Mouse (Mus musculus) thymus, postnatal 25 days (tissue): ENCODE results near the gene Isg20l2.
A peak's percentile ranks its signal among the peaks of the same experiment; 100 is the strongest.

Experiments used
- DNase-seq: peaks from one replicate; pipeline ENCODE4 v3.0.0; 2022

Isg20l2 gene

GRCm38 (mm10) chr3:87913891-87914290 is 16.2 kb upstream of the Isg20l2 start:
- no peak for DNase-seq

DNA sequence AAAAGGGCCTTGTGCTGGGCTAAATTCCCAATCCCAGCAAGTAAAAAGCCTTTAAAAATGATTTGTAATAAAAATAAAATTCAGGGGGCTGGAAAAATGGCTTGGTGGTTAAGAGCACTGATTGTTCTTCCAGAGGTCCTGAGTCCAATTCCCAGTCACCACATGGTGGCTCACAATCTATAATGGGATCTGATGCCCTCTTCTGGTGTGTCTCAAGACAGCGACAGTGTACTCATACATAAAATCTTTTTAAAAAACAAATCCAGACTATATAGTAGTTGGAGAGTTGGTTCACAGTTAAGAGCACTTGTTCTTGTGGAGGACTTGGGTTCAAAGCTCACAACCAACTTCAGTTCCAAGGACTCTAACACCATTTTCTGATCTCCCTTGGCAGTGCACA is 13.1 kb upstream of the Isg20l2 start:
- no peak for DNase-seq

- DNase-seq = no peak
Observed at GRCm38 (mm10) chr3:87918551-87918950, 11.6 kb upstream of the Isg20l2 start.

DNA sequence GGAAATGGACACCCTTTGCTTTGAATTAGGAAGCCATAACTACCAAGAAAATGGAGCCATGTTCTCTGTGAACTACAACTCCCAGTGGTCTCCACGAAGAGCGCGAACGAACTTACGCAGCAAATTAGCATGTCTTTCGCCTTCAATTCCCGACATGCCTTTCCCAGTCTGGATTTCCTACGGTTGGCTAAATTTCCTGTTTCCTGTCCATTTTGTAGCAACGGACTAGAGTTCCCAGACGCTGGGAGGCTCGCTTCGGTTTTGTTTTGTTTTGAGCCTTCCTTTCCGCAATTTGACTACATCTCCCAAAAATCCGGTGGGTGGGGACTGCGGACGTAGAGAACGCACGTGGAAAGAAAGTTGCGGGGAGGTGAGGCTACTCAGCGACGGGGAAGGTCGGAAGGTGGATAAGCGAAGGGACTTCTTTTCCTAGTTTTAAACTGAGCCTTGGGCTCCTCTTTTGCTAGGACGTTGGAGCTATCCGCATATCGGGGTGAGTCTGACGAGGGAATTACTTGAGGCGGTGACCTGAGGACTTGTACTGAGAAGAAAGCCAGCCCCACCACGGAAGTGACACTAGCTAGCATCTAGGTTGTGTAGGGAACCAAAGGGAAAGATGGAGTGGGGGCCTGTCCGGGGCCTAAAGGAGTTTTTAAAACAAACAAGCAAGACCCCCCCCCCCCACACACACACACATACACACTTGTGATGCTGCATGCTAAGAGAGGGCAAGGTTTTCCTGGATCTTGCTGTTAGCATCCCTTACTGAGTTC is 10.6 kb upstream of the Isg20l2 start, which contains the start of gene Mrpl24:
Mrpl24 (plus strand) TSS at position 171 of the 773 bp plus-strand sequence.
- peak; percentile 68 for DNase-seq

- no peak for DNase-seq
Observed at GRCm38 (mm10) chr3:87920270-87920943, 9.7 kb upstream of the Isg20l2 start.

GRCm38 (mm10) chr3:87924996-87925395 is 5.1 kb upstream of the Isg20l2 start:
- no peak for DNase-seq

- DNase-seq = no peak
Observed at GRCm38 (mm10) chr3:87927452-87927851, 2.7 kb upstream of the Isg20l2 start.

DNA sequence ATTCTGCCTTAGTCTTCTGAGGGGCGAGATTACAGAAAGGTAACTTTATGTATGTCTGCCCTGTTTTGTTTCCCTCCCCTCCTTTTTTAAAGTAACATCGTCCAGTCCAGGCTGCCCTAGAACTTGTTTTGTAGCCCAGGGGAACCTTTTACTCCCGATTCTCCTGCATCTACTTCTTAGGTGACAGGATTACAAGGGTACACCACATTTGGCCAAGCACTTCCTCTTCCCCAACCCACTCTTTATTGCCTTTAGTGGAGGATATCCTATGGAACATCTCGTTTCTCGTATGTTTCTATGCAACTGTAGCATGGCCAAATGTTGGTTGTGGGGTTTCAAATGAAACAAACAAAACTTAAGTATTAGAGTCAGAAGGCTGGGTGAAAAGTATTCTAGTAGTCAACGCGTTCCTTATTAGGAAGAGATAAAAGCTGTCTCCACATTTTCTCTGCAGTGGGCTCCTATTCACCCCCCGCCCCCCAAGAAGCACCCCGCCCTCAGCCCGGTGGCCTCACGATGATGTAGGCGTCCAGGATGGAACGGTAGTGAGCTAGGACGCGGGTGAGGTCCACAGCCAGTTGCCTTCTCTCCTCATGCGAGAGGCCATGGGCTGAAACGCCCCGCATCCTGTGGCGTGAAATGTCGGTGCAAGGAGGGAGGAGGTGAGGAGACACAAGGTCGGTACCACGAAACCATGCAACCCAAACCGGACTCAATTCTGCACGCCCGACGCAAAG is 605 bp upstream of the Isg20l2 start:
- DNase-seq = no peak

GRCm38 (mm10) chr3:87934026-87934425 is 3.9 kb downstream of the Isg20l2 start:
- no peak for DNase-seq

- no peak for DNase-seq
Observed at GRCm38 (mm10) chr3:87934501-87934900, 4.4 kb downstream of the Isg20l2 start.

DNA sequence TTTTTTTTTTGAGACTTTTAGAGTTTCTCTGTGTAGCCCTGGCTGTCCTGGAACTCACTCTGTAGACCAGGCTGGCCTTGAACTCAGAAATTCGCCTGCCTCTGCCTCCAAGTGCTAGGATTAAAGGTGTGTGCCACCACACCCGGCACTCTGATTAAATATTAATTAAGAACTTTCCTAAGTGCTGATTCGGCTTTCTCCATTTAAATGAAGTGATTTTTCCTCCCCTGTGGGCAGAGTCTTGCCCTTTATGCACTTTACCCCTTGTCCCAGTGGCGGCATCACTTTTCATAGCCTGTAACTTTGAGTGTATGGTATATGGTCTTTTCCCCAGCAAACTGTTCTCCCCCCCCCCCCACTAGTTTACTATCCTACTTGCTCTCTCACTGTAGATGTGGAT is 5.1 kb downstream of the Isg20l2 start:
- no peak for DNase-seq

DNA sequence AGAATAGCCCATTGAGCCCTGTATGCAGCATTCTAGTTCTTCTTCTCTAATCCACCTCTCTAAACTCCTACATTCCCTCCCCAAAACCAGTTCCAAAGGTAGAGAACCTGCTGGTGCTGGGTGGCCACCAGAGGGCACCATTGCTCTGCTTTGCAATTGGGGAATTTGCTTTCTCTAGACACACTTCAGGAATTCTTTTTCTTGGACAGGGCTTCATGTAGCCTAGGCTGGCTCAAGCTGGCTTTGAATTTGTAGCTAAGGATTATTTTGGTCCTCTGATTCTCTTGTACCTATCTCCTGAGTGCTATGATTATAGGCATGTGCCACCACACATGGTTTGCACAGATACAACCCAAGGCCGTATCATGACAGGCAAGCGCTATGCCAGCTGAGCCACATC is 5.7 kb downstream of the Isg20l2 start:
- peak; percentile 62 for DNase-seq

DNA sequence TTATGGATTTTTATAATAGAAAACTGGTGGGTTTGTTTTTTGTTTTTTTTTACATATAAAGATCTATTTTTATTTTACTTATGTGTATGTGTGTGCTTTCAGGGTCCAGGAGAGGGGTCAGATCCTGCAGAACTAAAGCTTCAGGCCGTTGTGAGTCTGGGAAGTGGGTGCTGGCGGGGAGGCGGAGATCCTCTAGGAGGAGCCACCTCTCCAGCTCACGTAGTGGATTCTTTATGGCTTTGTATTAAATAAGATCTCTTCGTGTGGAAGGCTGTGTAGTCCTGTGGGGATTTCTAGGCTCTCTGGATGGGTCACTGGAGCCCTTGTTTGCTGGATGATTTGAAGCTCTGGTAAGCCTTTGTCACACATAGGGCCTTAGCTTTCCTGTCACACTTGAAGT is 10.5 kb downstream of the Isg20l2 start:
- DNase-seq = no peak

DNA sequence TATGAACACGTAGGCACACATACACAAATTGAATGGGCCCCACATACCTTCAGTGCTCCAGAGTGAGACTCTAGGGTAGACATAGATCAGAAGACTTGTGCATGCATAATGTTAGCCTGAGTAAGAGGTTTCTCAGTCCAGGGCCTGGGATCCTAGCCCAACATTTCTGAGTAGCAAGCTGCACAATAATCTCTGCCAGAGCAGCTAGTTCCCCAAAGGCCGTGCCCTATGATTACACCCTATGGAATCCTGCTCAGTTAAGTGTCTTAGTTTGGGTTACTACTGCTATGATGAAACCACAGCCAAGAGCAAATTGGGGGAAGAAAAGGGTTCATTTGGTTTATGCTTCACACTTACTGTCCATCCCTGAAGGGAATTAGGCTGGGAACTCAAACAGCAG is 12.4 kb downstream of the Isg20l2 start:
- no peak for DNase-seq

DNA sequence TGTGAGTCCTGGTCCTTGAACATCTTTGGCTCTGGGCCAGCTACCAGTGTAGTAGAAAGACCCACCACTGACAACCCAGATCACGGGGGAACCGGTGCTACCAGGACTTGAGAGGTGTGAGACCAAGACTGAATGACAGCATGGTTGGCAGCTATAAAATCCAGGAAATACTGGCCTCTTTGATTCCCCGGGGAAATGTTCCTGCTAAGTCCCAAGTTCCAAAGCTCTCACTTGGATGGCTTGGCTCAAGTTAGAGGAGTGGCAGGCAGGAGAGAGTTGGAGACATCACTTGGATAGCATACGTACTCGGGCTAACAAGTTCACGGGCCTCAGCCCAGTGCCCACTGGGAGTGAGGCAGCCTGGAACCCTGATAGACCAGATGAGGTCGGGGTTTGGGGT is 13.5 kb downstream of the Isg20l2 start:
- DNase-seq = no peak

GRCm38 (mm10) chr3:87944838-87945600 is 14.9 kb downstream of the Isg20l2 start:
- DNase-seq = no peak

DNA sequence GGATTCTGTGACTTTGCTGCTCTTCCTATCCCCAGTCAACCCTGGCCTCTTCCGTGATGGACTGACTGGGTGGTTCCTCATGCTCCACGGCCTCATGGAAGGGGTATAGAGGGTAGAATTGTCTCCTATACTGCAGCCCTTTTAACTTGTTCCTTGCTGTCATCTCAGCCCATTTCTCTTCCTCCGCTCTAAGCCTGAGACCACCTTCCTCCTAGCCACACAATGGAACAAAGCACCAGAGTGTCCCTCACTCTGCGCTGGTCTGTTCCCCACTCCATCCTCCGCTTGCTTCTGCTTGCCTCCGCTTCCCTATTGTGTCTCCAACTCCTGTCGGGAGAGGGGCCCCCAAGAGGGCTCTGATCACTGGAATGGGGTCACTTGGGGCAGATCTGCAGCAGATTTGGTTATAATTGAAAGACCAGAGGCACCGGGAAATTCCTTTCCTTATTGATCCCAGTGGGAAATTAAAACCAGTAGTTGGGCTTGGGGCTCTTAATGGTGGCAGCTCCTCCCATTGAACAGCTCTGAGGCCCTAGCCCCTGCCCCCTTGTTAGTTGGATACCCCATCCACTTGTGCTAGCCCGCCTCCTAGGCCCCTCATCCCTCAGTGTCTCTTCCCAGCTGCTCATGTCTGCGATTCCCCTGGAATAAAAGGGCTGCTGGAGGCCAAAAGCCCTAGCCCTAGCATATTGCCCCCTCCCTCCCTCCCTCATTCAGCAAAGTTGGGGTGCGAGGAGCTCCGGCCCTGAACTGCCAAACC is 15.8 kb downstream of the Isg20l2 start:
- DNase-seq = no peak

GRCm38 (mm10) chr3:87946541-87946860 is 16.4 kb downstream of the Isg20l2 start:
- no peak for DNase-seq

- no peak for DNase-seq
Observed at GRCm38 (mm10) chr3:87947056-87947810, 17.1 kb downstream of the Isg20l2 start.

- no peak for DNase-seq
Observed at GRCm38 (mm10) chr3:87947811-87948199, 17.7 kb downstream of the Isg20l2 start.
